17 mouse cellular contexts compared by ENCODE assay signal in genomic region chr2:76926927-76927326, GRCm38 (mm10). TPM values are rescaled to one million over a fixed set of nuclear protein-coding genes. Genes with fewer than 3 reads are reported as not detected.
A peak's percentile ranks its signal among the peaks of the same experiment; 100 is the strongest.
DNase-seq lines count a peak whose midpoint lies in the region; ATAC-seq and TF ChIP-seq lines count a peak whose summit lies in the region.
"Had no signal": no experiment of that assay in that cellular context is flagged by ENCODE, and none has a peak within 500 bp of the region (broad histone marks: within the 10 kb centered on the region; RNA-seq: fewer than 3 reads in every experiment).

No protein-coding gene starts in this region.

- no peak overlapping the region for H3K4me2 ChIP-seq in hindbrain, postnatal 0 days (ENCODE audit: low read depth, low read length)
- H3K4me2 ChIP-seq in hindbrain, embryonic 12.5 days (replicated peaks): no peak overlapping the region
- no peak overlapping the region for H3K4me2 ChIP-seq in stomach, postnatal 0 days (replicated peaks; ENCODE audit: low read depth)
- H3K4me2 ChIP-seq: embryonic facial prominence, embryonic 12.5 days; limb, embryonic 15.5 days had no signal

- TF ChIP-seq POLR2A in testis, adult 2 months (IDR thresholded peaks at IDR 0.05; ENCODE audit: control insufficient read depth, low read depth, low read length): no peak

- H3K9ac ChIP-seq in hindbrain, postnatal 0 days (replicated peaks; ENCODE audit: low read length): no peak overlapping the region
- no peak overlapping the region for H3K9ac ChIP-seq in hindbrain, embryonic 12.5 days
- H3K9ac ChIP-seq in stomach, postnatal 0 days (ENCODE audit: low read length): no peak overlapping the region
- H3K9ac ChIP-seq: embryonic facial prominence, embryonic 12.5 days; limb, embryonic 15.5 days had no signal

- DNase-seq in hindbrain, postnatal 0 days (ENCODE audit: low spot score): peak; percentile 29
- no peak for DNase-seq in testis, postnatal 14 days (ENCODE audit: low spot score)
- peak; percentile 53 to 67 for DNase-seq in cerebellum, postnatal 10 days
- no peak for DNase-seq in stomach, postnatal 0 days (ENCODE audit: low spot score)
- DNase-seq in urinary bladder, adult 18-20 months (ENCODE audit: low spot score in 2 of 2): no peak
- no peak for DNase-seq in adrenal gland, adult 18-20 months (ENCODE audit: low spot score in 2 of 2)
- DNase-seq: gastrocnemius, postnatal 36 days; heart, postnatal 36 days; kidney, adult 8-10 months; lung, postnatal 14 days had no signal

- no peaks in the 10 kb centered on the region for H3K9me3 ChIP-seq in hindbrain, postnatal 0 days (ENCODE audit: low read length)
- H3K9me3 ChIP-seq in hindbrain, embryonic 12.5 days (replicated peaks): no peaks in the 10 kb centered on the region
- H3K9me3 ChIP-seq in stomach, postnatal 0 days (ENCODE audit: control insufficient read depth, low read length): no peaks in the 10 kb centered on the region
- H3K9me3 ChIP-seq: embryonic facial prominence, embryonic 12.5 days; limb, embryonic 15.5 days had no signal

- no peak overlapping the region for H3K4me3 ChIP-seq in hindbrain, postnatal 0 days (ENCODE audit: low read length)
- H3K4me3 ChIP-seq in hindbrain, embryonic 12.5 days: no peak overlapping the region
- H3K4me3 ChIP-seq in testis, adult 2 months (ENCODE audit: control insufficient read depth, low read depth, low read length): no peak overlapping the region
- no peak overlapping the region for H3K4me3 ChIP-seq in stomach, postnatal 0 days (ENCODE audit: low read depth, low read length)
- H3K4me3 ChIP-seq: embryonic facial prominence, embryonic 12.5 days; limb, embryonic 15.5 days had no signal

- no peak for ATAC-seq in hindbrain, postnatal 0 days
- ATAC-seq in hindbrain, embryonic 12.5 days (ENCODE audit: low FRiP score): no peak
- no peak for ATAC-seq in stomach, postnatal 0 days (ENCODE audit: low FRiP score, low TSS enrichment)
- ATAC-seq: CD4-positive, CD25-positive, alpha-beta regulatory T cell, adult 4 months; forebrain, embryonic 14.5 days; midbrain, embryonic 16.5 days had no signal

- H3K27ac ChIP-seq in hindbrain, postnatal 0 days: no peak overlapping the region
- H3K27ac ChIP-seq in hindbrain, embryonic 12.5 days: no peak overlapping the region
- H3K27ac ChIP-seq in testis, adult 2 months (ENCODE audit: control insufficient read depth, insufficient read depth, low read depth, low read length): no peak overlapping the region
- no peak overlapping the region for H3K27ac ChIP-seq in stomach, postnatal 0 days (replicated peaks)
- H3K27ac ChIP-seq: embryonic facial prominence, embryonic 12.5 days; limb, embryonic 15.5 days had no signal

- no peaks in the 10 kb centered on the region for H3K36me3 ChIP-seq in hindbrain, postnatal 0 days (ENCODE audit: insufficient read depth, low read length)
- H3K36me3 ChIP-seq in hindbrain, embryonic 12.5 days: no peaks in the 10 kb centered on the region
- no peaks in the 10 kb centered on the region for H3K36me3 ChIP-seq in testis, adult 2 months (ENCODE audit: control insufficient read depth, insufficient read depth, low read length)
- no peaks in the 10 kb centered on the region for H3K36me3 ChIP-seq in stomach, postnatal 0 days (ENCODE audit: control insufficient read depth, insufficient read depth, low read length)
- H3K36me3 ChIP-seq: embryonic facial prominence, embryonic 12.5 days; limb, embryonic 15.5 days had no signal

- no peaks in the 10 kb centered on the region for H3K4me1 ChIP-seq in hindbrain, postnatal 0 days (ENCODE audit: insufficient read depth, low read length)
- H3K4me1 ChIP-seq in hindbrain, embryonic 12.5 days: no peaks in the 10 kb centered on the region
- no peaks in the 10 kb centered on the region for H3K4me1 ChIP-seq in testis, adult 2 months (ENCODE audit: control insufficient read depth, insufficient read depth, low read length)
- no peaks in the 10 kb centered on the region for H3K4me1 ChIP-seq in stomach, postnatal 0 days (replicated peaks; ENCODE audit: control insufficient read depth, insufficient read depth)
- H3K4me1 ChIP-seq: embryonic facial prominence, embryonic 12.5 days; limb, embryonic 15.5 days had no signal

- TF ChIP-seq CTCF in hindbrain, postnatal 0 days (IDR thresholded peaks at IDR 0.05; ENCODE audit: low read depth): peak; percentile 58
- TF ChIP-seq CTCF in testis, adult 2 months (IDR thresholded peaks at IDR 0.05; ENCODE audit: control insufficient read depth, insufficient read depth, insufficient replicate concordance, low read depth, low read length): peak; percentile 14; the same call in 1 of the 2 replicates
- peak; percentile 56 for TF ChIP-seq CTCF in stomach, postnatal 0 days (IDR thresholded peaks at IDR 0.05; ENCODE audit: low read depth)

- no peaks in the 10 kb centered on the region for H3K27me3 ChIP-seq in hindbrain, postnatal 0 days (ENCODE audit: insufficient read depth, low read length)
- H3K27me3 ChIP-seq in hindbrain, embryonic 12.5 days: no peaks in the 10 kb centered on the region
- no peaks in the 10 kb centered on the region for H3K27me3 ChIP-seq in testis, adult 2 months (ENCODE audit: control insufficient read depth, insufficient read depth, low read length)
- H3K27me3 ChIP-seq in stomach, postnatal 0 days (ENCODE audit: control insufficient read depth, insufficient read depth, low read length): no peaks in the 10 kb centered on the region
- H3K27me3 ChIP-seq: embryonic facial prominence, embryonic 12.5 days; limb, embryonic 15.5 days had no signal

- no peak for TF ChIP-seq EP300 in stomach, postnatal 0 days (optimal IDR thresholded peaks at IDR 0.05)

- WGBS in hindbrain, postnatal 0 days: 66% methylated on average over 12 of the region's 12 CpGs
- WGBS in hindbrain, embryonic 12.5 days: 77% methylated on average over 12 of the region's 12 CpGs
- WGBS in stomach, postnatal 0 days: 63% methylated on average over 12 of the region's 12 CpGs

RNA-seq across cellular contexts. Expression of gene Ttn, which starts 55.4 kb away (rescaled TPM):
- total RNA-seq in hindbrain, postnatal 0 days (2014; rRNA removed): 0.58 and 11.1 TPM in 2 replicates
- 0.64 and 0.73 TPM in 2 replicates for polyA plus RNA-seq in hindbrain, postnatal 0 days (2015; fragmentation: Nextera tagmentation; extraction: Ambion mirVana)
- polyA plus RNA-seq in hindbrain, embryonic 12.5 days (2016; fragmentation: Nextera tagmentation; extraction: Ambion mirVana): 2.5 and 19.0 TPM in 2 replicates
- 0.16 and 0.46 TPM in 2 replicates for polyA plus RNA-seq in testis, adult 2 months (2012; rRNA removed)
- 0.70 and 0.73 TPM in 2 replicates for polyA plus RNA-seq in stomach, postnatal 0 days (2015; fragmentation: Nextera tagmentation; extraction: Ambion mirVana)
- 1 to 10 TPM in 1 of 2 experiments, under 1 TPM in 1; 0.03 to 5.5 TPM for total RNA-seq in adrenal gland, adult 18-20 months (2021)

Comparison
In these comparisons a context has a peak if more than half of its experiments do, and no peak if none do; other contexts are left out.
1. DNase-seq: peak in hindbrain, postnatal 0 days (single experiment) and cerebellum, postnatal 10 days (2 of 2); none in testis, postnatal 14 days (single experiment), stomach, postnatal 0 days (single experiment), urinary bladder, adult 18-20 months (0 of 2) and adrenal gland, adult 18-20 months (0 of 2).
2. Peak in every context shown above with its lines, with median percentiles within 50 percentile points of each other: CTCF ChIP-seq.